Mouse (Mus musculus) frontal cortex, adult (tissue): ENCODE results near the gene Gm17521.
"Not testable (repeated sequence)": the region's sequence is repeated elsewhere in the genome, so short reads cannot be mapped to it uniquely, and the experiment has no call there.

ENCODE experiments used
- ATAC-seq: cut with Nextera tagmentation; 2 replicates; pipeline ENCODE4 v1.9.2; 2017; ENCODE audit warnings: mild to moderate bottlenecking, moderate library complexity, mixed read lengths; ENCODE audit not compliant: low TSS enrichment

Gene Gm17521

DNA sequence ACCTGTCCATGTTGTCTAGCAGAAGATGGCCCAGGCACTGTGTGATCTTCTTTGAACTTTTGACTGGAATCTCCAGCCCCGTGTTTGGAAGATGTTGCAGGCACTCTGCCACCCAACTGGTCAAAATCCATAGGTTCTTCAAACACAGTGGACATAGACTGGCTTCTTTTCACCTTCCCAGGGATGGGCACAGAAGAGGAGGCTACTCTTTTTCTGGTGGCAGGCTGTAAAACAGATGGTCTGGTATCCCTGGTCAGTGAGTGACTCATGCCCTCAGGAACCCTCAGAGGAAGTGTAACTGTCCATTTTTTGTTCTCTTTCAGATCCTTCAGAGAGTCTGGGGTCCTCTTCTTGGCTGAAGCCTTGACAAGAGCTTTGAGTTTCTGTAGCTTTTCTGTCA is at the start of gene Gm17521:
Gm17521 (minus strand) TSS at position 101 of the 400 bp plus-strand sequence.
- ATAC-seq, result not testable (repeated sequence)

DNA sequence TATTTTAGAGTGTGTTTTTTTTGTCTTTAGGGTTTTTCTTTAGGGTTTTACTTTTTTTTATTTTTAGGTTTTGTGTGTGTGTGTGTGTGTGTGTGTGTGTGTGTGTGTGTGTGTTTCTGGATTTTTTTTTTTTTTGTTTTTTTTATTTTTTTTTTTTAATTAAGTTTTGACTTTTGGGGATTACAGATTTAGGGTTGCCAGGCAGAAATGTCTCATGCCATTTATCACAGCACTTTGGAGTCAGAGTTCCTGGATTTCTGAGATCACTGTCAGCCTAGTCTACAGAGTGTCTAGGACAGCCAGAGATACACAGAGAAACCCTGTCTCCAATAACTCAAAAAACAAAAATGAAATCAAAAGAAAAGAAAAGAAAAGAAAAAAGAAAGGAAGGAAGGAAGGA is 14.5 kb upstream of the Gm17521 start:
- ATAC-seq, result no peak

DNA sequence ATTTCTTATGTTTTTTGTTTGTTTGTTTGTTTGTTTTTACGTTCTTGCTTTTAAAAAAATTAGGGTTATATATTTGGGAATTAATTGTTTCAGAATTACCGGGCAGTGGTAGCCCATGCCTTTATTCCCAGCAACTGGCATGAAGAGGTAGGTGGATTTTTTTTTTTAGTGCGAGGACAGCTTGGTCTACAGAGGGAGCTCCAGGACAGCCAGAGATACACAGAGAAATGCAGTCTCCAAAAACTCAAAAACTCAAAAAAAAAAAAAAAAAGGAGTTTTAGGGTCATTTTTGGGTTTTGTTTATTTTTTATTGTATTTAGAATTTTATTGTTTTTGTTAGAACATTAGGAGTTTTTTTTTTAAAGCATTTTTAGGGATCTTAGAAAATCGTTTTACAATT is 14.0 kb upstream of the Gm17521 start:
- no peak for ATAC-seq
